ENCODE assay signal across 16 mouse cellular contexts in the genomic region with DNA sequence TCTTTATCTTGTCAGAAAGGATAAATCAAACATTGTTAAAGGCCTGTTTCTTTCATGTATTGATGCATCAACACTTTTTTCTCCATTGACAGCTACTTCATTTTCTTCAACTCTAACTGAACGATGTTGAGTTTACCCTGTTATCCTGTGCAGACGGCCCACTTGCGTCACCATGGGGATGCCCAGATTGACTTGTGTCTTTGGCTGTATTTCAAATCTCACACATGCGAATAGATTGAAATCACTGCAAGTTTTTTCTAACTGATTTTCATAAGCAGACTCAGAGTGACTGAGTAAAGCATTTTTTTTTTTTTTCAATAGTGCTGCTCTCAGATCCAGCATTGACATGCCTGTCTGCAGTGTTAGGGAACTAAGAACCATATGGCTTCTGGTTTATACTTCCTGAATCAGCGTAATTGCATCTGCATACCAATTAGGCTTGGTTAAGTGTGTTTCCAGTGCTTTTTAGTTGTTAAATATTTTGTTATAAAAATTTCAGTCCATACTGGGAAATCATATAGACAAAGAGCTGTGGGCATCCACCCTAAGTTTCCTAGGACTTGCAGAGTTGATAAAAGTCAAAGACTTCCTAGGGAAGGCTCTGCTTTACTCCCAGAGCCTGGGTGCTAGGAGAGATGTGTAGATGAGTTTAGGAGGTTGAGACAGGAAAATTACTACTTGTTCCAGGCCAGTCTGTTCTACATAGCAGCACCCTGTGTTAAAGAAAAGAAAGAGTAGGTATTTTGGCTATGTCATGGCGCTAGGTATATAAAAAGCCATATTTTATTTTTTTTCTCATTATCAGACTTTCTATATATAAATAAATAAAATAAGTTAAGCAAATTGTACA.
DNase-seq lines count a peak whose midpoint lies in the region; ATAC-seq lines count a peak whose summit lies in the region.
"Had no signal": no experiment of that assay in that cellular context is flagged by ENCODE, and none has a peak within 500 bp of the region (broad histone marks: within the 10 kb centered on the region; RNA-seq: fewer than 3 reads in every experiment).

No protein-coding gene starts in this region.

- H3K9me3 ChIP-seq in hindbrain, embryonic 14.5 days (ENCODE audit: control insufficient read depth, low read length), result no peaks in the 10 kb centered on the region
- H3K9me3 ChIP-seq in hindbrain, embryonic 11.5 days (ENCODE audit: control insufficient read depth, low read length), result no peaks in the 10 kb centered on the region
- H3K9me3 ChIP-seq in neural tube, embryonic 15.5 days (replicated peaks), result no peaks in the 10 kb centered on the region
- no peaks in the 10 kb centered on the region for H3K9me3 ChIP-seq in hindbrain, embryonic 16.5 days (ENCODE audit: control insufficient read depth, low read length)
- H3K9me3 ChIP-seq: embryonic facial prominence, embryonic 13.5 days; megakaryocyte, embryonic 14.5 days; neural tube, embryonic 12.5 days had no signal

- H3K9ac ChIP-seq in hindbrain, embryonic 14.5 days, result no peak overlapping the region
- no peak overlapping the region for H3K9ac ChIP-seq in hindbrain, embryonic 11.5 days (ENCODE audit: low read depth, low read length)
- no peak overlapping the region for H3K9ac ChIP-seq in neural tube, embryonic 15.5 days (replicated peaks)
- no peak overlapping the region for H3K9ac ChIP-seq in hindbrain, embryonic 16.5 days (ENCODE audit: low read depth, low read length)
- H3K9ac ChIP-seq: embryonic facial prominence, embryonic 13.5 days; neural tube, embryonic 12.5 days had no signal

- H3K4me2 ChIP-seq in hindbrain, embryonic 14.5 days (replicated peaks), result peak overlapping the region; percentile 15; the same call in 1 of the 2 replicates
- H3K4me2 ChIP-seq in hindbrain, embryonic 11.5 days (replicated peaks; ENCODE audit: low read depth, low read length), result no peak overlapping the region
- peak overlapping the region; percentile 13; the same call in 1 of the 2 replicates for H3K4me2 ChIP-seq in neural tube, embryonic 15.5 days
- H3K4me2 ChIP-seq in hindbrain, embryonic 16.5 days (ENCODE audit: low read length), result peak overlapping the region; percentile 36; the same call in 1 of the 2 replicates
- H3K4me2 ChIP-seq: embryonic facial prominence, embryonic 13.5 days; neural tube, embryonic 12.5 days had no signal

- no peak overlapping the region for H3K27ac ChIP-seq in hindbrain, embryonic 14.5 days
- no peak overlapping the region for H3K27ac ChIP-seq in hindbrain, embryonic 11.5 days (ENCODE audit: low read depth, low read length)
- H3K27ac ChIP-seq in neural tube, embryonic 15.5 days (replicated peaks), result no peak overlapping the region
- no peak overlapping the region for H3K27ac ChIP-seq in hindbrain, embryonic 16.5 days (ENCODE audit: low read depth, low read length)
- H3K27ac ChIP-seq: embryonic facial prominence, embryonic 13.5 days; heart, adult 2 months; kidney, postnatal 0 days; neural tube, embryonic 12.5 days had no signal

- H3K27me3 ChIP-seq in hindbrain, embryonic 14.5 days (ENCODE audit: control insufficient read depth, insufficient read depth, low read length), result no peaks in the 10 kb centered on the region
- H3K27me3 ChIP-seq in hindbrain, embryonic 11.5 days (ENCODE audit: control insufficient read depth, insufficient read depth, low read length), result no peaks in the 10 kb centered on the region
- no peaks in the 10 kb centered on the region for H3K27me3 ChIP-seq in neural tube, embryonic 15.5 days (replicated peaks)
- no peaks in the 10 kb centered on the region for H3K27me3 ChIP-seq in hindbrain, embryonic 16.5 days (replicated peaks; ENCODE audit: control insufficient read depth, insufficient read depth, low read length)
- H3K27me3 ChIP-seq: embryonic facial prominence, embryonic 13.5 days; megakaryocyte, embryonic 14.5 days; neural tube, embryonic 12.5 days; Patski had no signal

- peak; percentile 38 for DNase-seq in hindbrain, embryonic 14.5 days (ENCODE audit: low spot score)
- DNase-seq in hindbrain, embryonic 11.5 days (ENCODE audit: low spot score), result no peak
- no peak for DNase-seq in neural tube, embryonic 10.5 days (ENCODE audit: extremely low spot score, low spot score)
- peak; percentile 42 for DNase-seq in telencephalon, adult 2 months (ENCODE audit: low read depth, low spot score)
- no peak for DNase-seq in adrenal gland, adult 2 months
- DNase-seq: adrenal gland, postnatal 10 days; cerebellum, adult 18-20 months; heart, adult 2 months; retina, postnatal 1 day had no signal

- ATAC-seq in hindbrain, embryonic 14.5 days (ENCODE audit: low FRiP score), result no peak
- ATAC-seq in hindbrain, embryonic 11.5 days (ENCODE audit: low FRiP score), result no peak
- no peak for ATAC-seq in neural tube, embryonic 15.5 days (ENCODE audit: low FRiP score)
- peak; percentile 65 for ATAC-seq in hindbrain, embryonic 16.5 days

- no peak overlapping the region for H3K4me3 ChIP-seq in hindbrain, embryonic 14.5 days (replicated peaks; ENCODE audit: low read length)
- no peak overlapping the region for H3K4me3 ChIP-seq in hindbrain, embryonic 11.5 days (ENCODE audit: low read depth, low read length)
- H3K4me3 ChIP-seq in neural tube, embryonic 15.5 days (replicated peaks), result no peak overlapping the region
- no peak overlapping the region for H3K4me3 ChIP-seq in hindbrain, embryonic 16.5 days (ENCODE audit: low read length)
- H3K4me3 ChIP-seq: embryonic facial prominence, embryonic 13.5 days; heart, adult 2 months; megakaryocyte, embryonic 14.5 days; neural tube, embryonic 12.5 days had no signal

- WGBS in hindbrain, embryonic 14.5 days, result 57% methylated on average over 6 of the region's 6 CpGs
- WGBS in hindbrain, embryonic 11.5 days, result 79% methylated on average over 6 of the region's 6 CpGs
- 54% methylated on average over 6 of the region's 6 CpGs for WGBS in neural tube, embryonic 15.5 days
- WGBS in hindbrain, embryonic 16.5 days, result 50% methylated on average over 6 of the region's 6 CpGs

- H3K36me3 ChIP-seq in hindbrain, embryonic 14.5 days (replicated peaks; ENCODE audit: control insufficient read depth, insufficient read depth), result no peaks in the 10 kb centered on the region
- H3K36me3 ChIP-seq in hindbrain, embryonic 11.5 days (ENCODE audit: control insufficient read depth, insufficient read depth, low read length), result no peaks in the 10 kb centered on the region
- no peaks in the 10 kb centered on the region for H3K36me3 ChIP-seq in neural tube, embryonic 15.5 days
- H3K36me3 ChIP-seq in hindbrain, embryonic 16.5 days (ENCODE audit: control insufficient read depth, insufficient read depth, low read length), result no peaks in the 10 kb centered on the region
- H3K36me3 ChIP-seq: embryonic facial prominence, embryonic 13.5 days; neural tube, embryonic 12.5 days had no signal

- 0 out of 2 replicates have a peak, but pooled peaks cover 12% of the 10 kb centered on the region for H3K4me1 ChIP-seq in hindbrain, embryonic 14.5 days (replicated peaks; ENCODE audit: control insufficient read depth, insufficient read depth, low read length)
- no peaks in the 10 kb centered on the region for H3K4me1 ChIP-seq in hindbrain, embryonic 11.5 days (replicated peaks; ENCODE audit: control insufficient read depth, insufficient read depth, low read length)
- H3K4me1 ChIP-seq in neural tube, embryonic 15.5 days, result peaks cover 11% of the 10 kb centered on the region; the same call in 1 of the 2 replicates
- H3K4me1 ChIP-seq in hindbrain, embryonic 16.5 days (ENCODE audit: control insufficient read depth, insufficient read depth, low read depth, low read length), result peaks cover 4% of the 10 kb centered on the region

Comparison
In these comparisons a context has a peak if more than half of its experiments do, and no peak if none do; other contexts are left out.
1. DNase-seq: peak in hindbrain, embryonic 14.5 days (single experiment) and telencephalon, adult 2 months (single experiment); none in hindbrain, embryonic 11.5 days (single experiment), neural tube, embryonic 10.5 days (single experiment) and adrenal gland, adult 2 months (single experiment).